Comparison of ENCODE assay signal across 22 mouse cellular contexts in genomic region chr13:43548617-43549016, GRCm38 (mm10). TPM values are rescaled to one million over a fixed set of nuclear protein-coding genes. Genes with fewer than 3 reads are reported as not detected.
A peak's percentile ranks its signal among the peaks of the same experiment; 100 is the strongest.
DNase-seq lines count a peak whose midpoint lies in the region; ATAC-seq lines count a peak whose summit lies in the region.
"Had no signal": no experiment of that assay in that cellular context is flagged by ENCODE, and none has a peak within 500 bp of the region (broad histone marks: within the 10 kb centered on the region; RNA-seq: fewer than 3 reads in every experiment).

No protein-coding gene starts in this region.

- no peak overlapping the region for H3K27ac ChIP-seq in heart, embryonic 10.5 days
- no peak overlapping the region for H3K27ac ChIP-seq in hindbrain, embryonic 13.5 days
- no peak overlapping the region for H3K27ac ChIP-seq in heart, embryonic 12.5 days (ENCODE audit: poor library complexity, severe bottlenecking)
- H3K27ac ChIP-seq: embryonic facial prominence, embryonic 10.5 days; heart, embryonic 13.5 days; liver, embryonic 15.5 days; midbrain, embryonic 15.5 days; neural tube, embryonic 12.5 days had no signal

- H3K4me1 ChIP-seq in heart, embryonic 10.5 days, result no peaks in the 10 kb centered on the region
- no peaks in the 10 kb centered on the region for H3K4me1 ChIP-seq in hindbrain, embryonic 13.5 days (replicated peaks)
- no peaks in the 10 kb centered on the region for H3K4me1 ChIP-seq in heart, embryonic 12.5 days (replicated peaks)
- H3K4me1 ChIP-seq: heart, embryonic 13.5 days; liver, embryonic 15.5 days; midbrain, embryonic 15.5 days; neural tube, embryonic 12.5 days had no signal

- H3K27me3 ChIP-seq in heart, embryonic 10.5 days (ENCODE audit: insufficient read depth, poor library complexity, severe bottlenecking), result no peaks in the 10 kb centered on the region
- no peaks in the 10 kb centered on the region for H3K27me3 ChIP-seq in hindbrain, embryonic 13.5 days
- no peaks in the 10 kb centered on the region for H3K27me3 ChIP-seq in heart, embryonic 12.5 days (replicated peaks)
- H3K27me3 ChIP-seq: heart, embryonic 13.5 days; liver, embryonic 15.5 days; midbrain, embryonic 15.5 days; neural tube, embryonic 12.5 days had no signal

- no peak overlapping the region for H3K4me2 ChIP-seq in hindbrain, embryonic 13.5 days
- H3K4me2 ChIP-seq in heart, embryonic 12.5 days, result no peak overlapping the region
- H3K4me2 ChIP-seq: heart, embryonic 13.5 days; liver, embryonic 15.5 days; midbrain, embryonic 15.5 days; neural tube, embryonic 12.5 days had no signal

- peaks cover 75% of the 10 kb centered on the region for H3K36me3 ChIP-seq in heart, embryonic 10.5 days
- peaks cover 60% of the 10 kb centered on the region for H3K36me3 ChIP-seq in hindbrain, embryonic 13.5 days
- H3K36me3 ChIP-seq in heart, embryonic 12.5 days, result peaks cover 73% of the 10 kb centered on the region

- H3K4me3 ChIP-seq in heart, embryonic 10.5 days, result no peak overlapping the region
- no peak overlapping the region for H3K4me3 ChIP-seq in hindbrain, embryonic 13.5 days
- H3K4me3 ChIP-seq in heart, embryonic 12.5 days, result no peak overlapping the region
- H3K4me3 ChIP-seq: embryonic facial prominence, embryonic 10.5 days; heart, embryonic 13.5 days; liver, embryonic 15.5 days; midbrain, embryonic 15.5 days; neural tube, embryonic 12.5 days had no signal

- intact Hi-C loops in left cerebral cortex, postnatal 14 days (cut with DNase I), result loop anchor here (5.0 kb wide), 1 partner anchor 66 kb away; the partner anchor contains the start of gene Ranbp9

- no peak for ATAC-seq in hindbrain, embryonic 13.5 days (ENCODE audit: low FRiP score)
- ATAC-seq in heart, embryonic 12.5 days (ENCODE audit: insufficient number of reproducible peaks, low FRiP score), result no peak
- ATAC-seq: forebrain, embryonic 16.5 days; midbrain, embryonic 15.5 days had no signal

- H3K9me3 ChIP-seq in heart, embryonic 10.5 days, result no peaks in the 10 kb centered on the region
- no peaks in the 10 kb centered on the region for H3K9me3 ChIP-seq in hindbrain, embryonic 13.5 days
- H3K9me3 ChIP-seq in heart, embryonic 12.5 days (replicated peaks), result no peaks in the 10 kb centered on the region
- H3K9me3 ChIP-seq: embryonic facial prominence, embryonic 10.5 days; heart, embryonic 13.5 days; liver, embryonic 15.5 days; midbrain, embryonic 15.5 days; neural tube, embryonic 12.5 days had no signal

- peak; percentile 90 for DNase-seq in heart, adult 11 months
- DNase-seq in heart, embryonic 10.5 days (ENCODE audit: low spot score), result no peak
- DNase-seq in adipocyte (ENCODE audit: low spot score), result peak; percentile 39
- DNase-seq in kidney, adult 8-10 months, result peak; percentile 82 to 88
- DNase-seq in kidney, postnatal 14 days, result peak; percentile 70
- DNase-seq in left cerebral cortex, postnatal 14 days (ENCODE audit: low spot score in 2 of 2), result no peak
- DNase-seq: adrenal gland, adult 2 months; cerebellum, postnatal 10 days; gastrocnemius, postnatal 10 days; heart, postnatal 14 days; layer of hippocampus, adult 9-11 months; right cerebral cortex, postnatal 25 days; thymus, adult 18-20 months; thymus, postnatal 36 days had no signal

- 63% methylated on average over 5 of the region's 5 CpGs for WGBS in heart, embryonic 10.5 days
- 84% methylated on average over 5 of the region's 5 CpGs for WGBS in hindbrain, embryonic 13.5 days
- 61% methylated on average over 5 of the region's 5 CpGs for WGBS in heart, embryonic 12.5 days

- H3K9ac ChIP-seq in hindbrain, embryonic 13.5 days, result no peak overlapping the region
- no peak overlapping the region for H3K9ac ChIP-seq in heart, embryonic 12.5 days
- H3K9ac ChIP-seq: heart, embryonic 13.5 days; liver, embryonic 15.5 days; midbrain, embryonic 15.5 days; neural tube, embryonic 12.5 days had no signal

RNA-seq across cellular contexts. Expression of gene Mcur1, which starts 11.4 kb away (rescaled TPM):
- 13.6 and 15.2 TPM in 2 replicates for polyA plus RNA-seq in heart, embryonic 10.5 days (2016; fragmentation: Nextera tagmentation; extraction: Ambion mirVana)
- 10 to 100 TPM; 12.5 to 14.6 TPM for total RNA-seq in left cerebral cortex, postnatal 14 days (2021)
- 7.9 and 8.4 TPM in 2 replicates for polyA plus RNA-seq in hindbrain, embryonic 13.5 days (2015; fragmentation: Nextera tagmentation; extraction: Ambion mirVana)
- 18.2 and 19.7 TPM in 2 replicates for polyA plus RNA-seq in heart, embryonic 12.5 days (2016; fragmentation: Nextera tagmentation; extraction: Ambion mirVana)

Comparison
In these comparisons a context has a peak if more than half of its experiments do, and no peak if none do; other contexts are left out.
1. DNase-seq: peak in heart, adult 11 months (single experiment), adipocyte (single experiment), kidney, adult 8-10 months (2 of 2) and kidney, postnatal 14 days (single experiment); none in heart, embryonic 10.5 days (single experiment) and left cerebral cortex, postnatal 14 days (0 of 2).